Mouse (Mus musculus): Measurements from ENCODE around the gene Kcnip2.
A peak's percentile ranks its signal among the peaks of the same experiment; 100 is the strongest.

Kcnip2 gene

DNA sequence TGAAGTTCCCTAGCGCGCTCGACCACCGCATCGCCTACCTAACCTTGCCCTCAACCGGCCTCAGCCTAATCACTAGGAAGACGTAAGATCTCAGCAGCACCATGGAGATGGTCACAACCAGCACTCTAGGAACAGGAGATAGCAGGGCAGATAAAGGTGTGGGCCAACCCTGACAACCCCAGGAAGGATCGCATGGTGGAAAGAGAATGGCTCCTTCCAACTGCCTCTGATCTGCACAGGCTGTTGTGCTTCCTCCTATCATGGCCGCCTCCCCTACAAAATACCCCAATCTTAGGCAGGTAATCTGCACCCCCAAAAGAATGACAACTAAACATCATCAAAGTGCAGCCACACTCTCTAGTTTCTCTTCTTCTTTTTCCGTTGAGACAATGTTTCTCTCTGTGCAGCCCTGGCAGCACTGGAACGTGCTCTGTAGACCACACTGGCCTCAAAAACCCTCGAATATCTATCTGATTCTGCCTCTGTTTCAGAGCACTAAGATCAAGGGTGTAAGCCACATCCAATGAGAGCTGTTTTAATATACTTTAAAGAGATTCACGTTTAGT lies 35.4 kb downstream of the Kcnip2 start:
- no peak for DNase-seq (ENCODE audit: low read depth)

DNA sequence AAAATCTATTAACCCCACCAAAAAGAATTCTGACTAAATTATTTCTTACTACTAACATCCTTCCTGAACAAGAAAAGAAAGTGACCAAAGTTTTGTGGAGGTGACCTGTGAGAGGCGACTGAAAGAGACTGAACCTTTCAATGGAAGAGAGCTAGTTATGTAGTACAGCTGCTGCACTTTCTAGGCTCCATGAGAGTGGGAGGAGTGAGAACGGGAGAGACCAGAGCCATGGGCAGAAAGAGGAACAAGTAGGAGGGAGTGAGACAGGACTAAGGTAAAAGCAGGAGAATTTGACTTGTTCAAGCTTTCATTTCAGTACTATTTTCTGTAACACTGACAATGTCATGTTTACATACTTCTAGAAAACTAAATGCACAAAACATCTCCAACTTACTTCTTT lies 40.4 kb downstream of the Kcnip2 start:
- DNase-seq (ENCODE audit: low read depth) = no peak

DNA sequence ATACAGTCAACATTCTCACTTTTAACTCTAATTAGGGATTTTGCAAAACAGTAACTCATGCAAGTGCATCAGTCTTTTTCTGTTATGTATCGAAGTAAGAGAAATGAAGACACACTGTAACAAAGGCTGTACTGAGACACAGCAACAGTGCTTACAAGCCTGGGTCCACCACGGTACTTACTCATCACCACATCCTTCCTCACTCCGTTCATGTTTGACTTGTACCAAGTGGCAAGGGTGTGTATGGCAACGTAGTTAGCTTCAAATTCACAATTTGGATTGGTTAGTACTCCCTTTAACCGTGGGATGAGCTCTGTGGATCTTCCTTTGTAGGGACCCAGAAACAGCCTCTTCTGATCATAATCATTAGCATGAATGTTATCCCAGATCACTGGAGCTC lies 44.4 kb downstream of the Kcnip2 start:
- no peak for DNase-seq (ENCODE audit: low read depth)

DNA sequence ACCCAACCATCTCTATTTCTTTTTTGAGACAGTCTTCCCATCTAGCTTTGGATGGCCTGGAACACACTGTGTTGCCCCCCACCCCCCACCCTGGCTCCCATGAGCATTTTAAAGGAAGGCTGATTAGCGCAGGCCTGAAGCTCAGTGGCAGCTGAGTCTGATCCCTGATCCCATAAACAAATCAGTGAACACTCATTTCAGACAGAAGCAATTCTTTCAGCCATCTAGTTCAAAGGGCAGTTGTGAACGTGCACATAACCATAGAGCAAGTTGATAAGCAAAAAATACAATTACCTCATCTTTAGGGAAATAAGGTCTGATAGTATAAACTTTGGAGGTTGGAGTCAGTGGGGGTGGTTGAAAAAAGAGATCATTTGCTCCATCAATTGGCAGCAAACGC lies 55.1 kb downstream of the Kcnip2 start:
- no peak for DNase-seq (ENCODE audit: low read depth)

DNA sequence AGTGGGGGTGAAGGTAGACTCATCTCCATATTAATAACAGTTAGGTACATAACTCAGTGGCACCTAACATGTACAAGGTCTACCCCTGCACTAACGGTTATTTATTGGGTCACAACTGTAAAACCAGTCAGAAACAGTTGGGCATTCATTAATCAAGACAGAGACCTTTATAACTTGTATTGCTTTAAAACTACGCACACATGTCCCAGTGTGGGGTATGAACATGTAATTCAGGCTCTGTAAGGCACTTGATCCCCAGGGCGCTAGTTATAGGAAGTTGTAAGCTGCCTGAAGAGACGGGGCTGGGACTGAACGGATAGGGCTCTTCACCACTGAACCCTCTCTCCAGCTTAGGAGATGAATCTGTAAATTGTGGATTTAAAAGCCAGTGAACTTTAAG lies 57.2 kb downstream of the Kcnip2 start:
- no peak for DNase-seq (ENCODE audit: low read depth)

DNA sequence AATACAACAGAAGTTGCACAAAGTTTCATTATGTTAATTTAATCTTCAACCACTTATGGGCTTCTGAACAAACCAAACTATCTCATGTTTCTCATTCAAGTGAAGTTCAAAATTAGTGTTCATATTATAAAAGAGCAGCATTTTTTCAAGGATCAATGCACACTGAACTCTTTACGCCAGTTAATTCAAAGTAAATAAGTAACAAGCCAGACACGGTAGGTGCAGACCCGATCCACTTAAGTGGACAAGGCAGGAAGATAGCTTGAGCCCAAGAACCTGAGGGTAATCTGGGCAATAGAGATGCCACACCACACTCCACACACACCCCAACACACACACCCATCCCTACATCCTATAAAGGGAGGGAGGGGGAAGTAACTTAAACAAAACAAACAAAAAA lies 62.3 kb downstream of the Kcnip2 start:
- DNase-seq (ENCODE audit: low read depth) = no peak

DNA sequence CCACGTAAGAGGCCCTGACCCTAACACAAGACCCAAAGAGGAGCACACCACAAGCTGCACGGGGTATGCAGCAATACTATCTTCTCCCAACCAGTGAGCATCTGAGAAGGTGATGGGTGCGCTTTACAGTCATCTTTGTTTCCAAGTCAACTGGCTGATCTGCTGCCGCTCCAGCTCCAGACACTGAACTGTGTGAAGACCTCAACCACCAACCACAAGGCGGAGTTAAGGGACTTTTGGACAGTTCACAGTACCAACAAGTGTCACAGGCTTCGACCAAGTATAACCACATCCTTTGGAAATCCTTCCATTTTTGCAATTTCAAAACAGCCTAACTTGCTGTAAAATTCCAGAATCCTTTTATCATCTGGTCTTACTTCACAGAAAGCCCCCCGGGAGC lies 64.0 kb downstream of the Kcnip2 start:
- no peak for DNase-seq (ENCODE audit: low read depth)

DNA sequence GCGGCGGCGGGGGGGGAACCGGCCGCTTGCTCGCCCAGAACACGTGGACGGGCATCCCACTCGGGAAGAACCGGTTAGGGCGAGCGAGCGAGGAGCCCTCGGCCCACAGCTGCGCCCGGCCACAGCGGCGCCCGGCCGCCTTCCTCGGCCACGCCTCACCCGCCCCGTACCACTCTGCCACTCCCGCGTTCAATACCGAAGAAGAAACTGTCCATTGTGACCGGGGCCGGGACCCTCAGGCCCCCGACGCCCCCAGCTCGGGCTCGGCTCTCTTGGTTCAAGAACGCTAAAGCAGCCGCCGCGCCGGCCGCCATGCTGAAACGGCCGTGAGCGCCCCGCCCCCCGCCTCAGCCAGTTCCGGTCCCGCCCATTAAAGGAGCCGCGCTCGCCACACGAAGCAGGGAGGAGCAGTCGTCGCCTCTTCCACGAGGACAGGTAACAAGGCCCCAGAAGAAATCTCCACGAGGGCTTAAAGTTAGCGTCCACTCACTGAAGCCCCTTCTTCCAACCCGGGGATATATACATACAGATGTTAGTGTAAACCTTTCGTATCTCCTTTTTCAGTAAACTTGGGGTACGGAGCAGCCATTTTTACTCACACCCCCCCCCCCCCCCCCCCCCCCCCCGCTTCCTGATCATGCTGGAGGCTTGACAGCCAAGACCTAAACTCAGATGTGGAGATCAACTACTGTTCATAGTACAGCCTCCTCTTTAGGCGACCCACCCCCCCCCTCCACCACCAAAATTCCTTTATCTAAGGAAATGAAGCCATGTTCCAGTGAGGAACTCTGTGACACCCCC lies 66.4 kb downstream of the Kcnip2 start, which contains the start of gene Npm3:
Gene Npm3, minus strand, starts transcription at position 349 of the 801 bp plus-strand sequence.
- peak; percentile 94 for DNase-seq (ENCODE audit: low read depth)

DNA sequence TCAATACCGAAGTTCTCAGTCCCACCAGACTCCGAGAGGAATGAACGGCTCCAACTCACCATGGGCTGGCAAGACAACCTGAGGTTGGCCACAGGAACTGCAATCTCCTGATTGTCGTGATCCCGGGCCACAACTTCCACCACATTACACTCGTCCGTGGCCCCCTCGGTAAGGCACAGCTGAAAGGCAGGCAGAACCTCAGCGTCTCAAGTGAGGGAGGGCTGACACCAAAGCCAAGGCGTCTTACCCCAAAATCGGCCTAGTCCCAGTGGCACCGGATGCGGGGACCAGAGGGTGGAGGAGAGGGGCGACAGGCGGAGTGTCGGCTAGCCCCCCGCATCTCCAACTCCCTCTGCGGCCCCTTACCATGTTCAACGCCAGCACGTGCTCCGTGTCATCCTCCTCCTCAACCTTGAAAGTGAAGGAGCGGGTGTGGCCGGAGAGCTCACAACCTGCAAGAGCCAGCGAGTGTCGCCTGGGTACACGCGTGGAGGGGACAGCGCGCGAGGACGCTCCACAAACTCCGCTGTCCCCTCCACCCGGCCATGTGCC lies 67.1 kb downstream of the Kcnip2 start:
- DNase-seq (ENCODE audit: low read depth) = peak; percentile 26

DNA sequence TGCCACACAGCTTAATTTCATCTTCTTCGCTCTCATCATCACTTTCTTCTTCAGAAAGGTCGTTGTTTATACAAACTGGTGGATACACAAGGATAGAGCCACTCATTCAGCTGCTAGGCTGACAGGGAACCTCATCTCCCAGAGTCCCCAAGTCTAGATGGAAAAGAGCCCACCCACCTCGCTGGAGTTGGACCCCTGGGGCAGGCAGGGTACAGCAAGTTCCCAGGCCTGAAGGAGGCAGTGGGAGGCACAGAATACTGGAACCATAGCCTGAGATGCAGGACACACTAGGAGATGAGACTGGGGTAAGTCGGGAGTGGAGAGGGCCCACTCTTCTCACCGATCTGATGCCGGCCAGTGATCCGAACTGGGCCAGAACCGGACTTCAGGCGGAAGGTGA lies 67.7 kb downstream of the Kcnip2 start:
- DNase-seq (ENCODE audit: low read depth) = no peak

DNA sequence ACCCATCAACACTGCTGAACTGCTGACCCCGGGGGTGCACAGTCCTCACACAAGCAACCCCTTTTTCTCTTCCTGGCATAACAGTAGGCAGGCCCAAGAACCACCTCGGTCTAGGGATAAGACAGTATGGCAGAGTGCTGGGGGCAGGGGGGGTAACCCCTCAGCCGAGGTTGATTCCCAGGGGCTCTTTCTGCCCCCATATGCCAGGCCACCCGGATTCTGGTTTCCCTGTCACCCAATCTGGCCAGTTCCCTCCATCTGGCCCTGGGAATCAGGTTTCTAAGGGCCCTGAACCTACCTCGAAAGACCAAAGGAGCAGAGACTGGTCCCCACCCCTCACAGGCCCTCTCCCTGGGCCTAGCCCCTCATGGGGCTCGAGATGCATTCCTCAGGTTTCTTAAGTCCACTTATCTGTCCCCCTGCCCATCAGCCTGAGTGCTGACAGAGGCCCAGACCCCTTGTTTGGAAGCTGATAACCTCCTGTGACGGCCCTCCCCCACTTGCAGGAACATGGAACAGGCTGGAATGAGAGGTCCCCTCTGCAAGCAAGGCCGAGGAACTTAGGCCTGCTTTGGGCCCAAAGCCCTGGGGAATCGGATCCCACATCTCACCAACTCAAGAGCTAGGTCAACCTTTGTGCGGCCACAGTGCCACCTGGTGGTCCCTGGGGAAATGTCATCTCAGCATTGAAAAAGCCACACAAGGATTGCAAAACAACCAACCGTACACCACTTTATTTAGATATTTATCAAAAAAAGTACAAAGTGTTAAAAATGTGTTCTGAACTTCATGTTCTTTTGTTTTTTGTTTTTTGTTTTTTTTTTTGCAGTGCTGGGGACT lies 68.6 kb downstream of the Kcnip2 start:
- DNase-seq (ENCODE audit: low read depth) = peak; percentile 96

DNA sequence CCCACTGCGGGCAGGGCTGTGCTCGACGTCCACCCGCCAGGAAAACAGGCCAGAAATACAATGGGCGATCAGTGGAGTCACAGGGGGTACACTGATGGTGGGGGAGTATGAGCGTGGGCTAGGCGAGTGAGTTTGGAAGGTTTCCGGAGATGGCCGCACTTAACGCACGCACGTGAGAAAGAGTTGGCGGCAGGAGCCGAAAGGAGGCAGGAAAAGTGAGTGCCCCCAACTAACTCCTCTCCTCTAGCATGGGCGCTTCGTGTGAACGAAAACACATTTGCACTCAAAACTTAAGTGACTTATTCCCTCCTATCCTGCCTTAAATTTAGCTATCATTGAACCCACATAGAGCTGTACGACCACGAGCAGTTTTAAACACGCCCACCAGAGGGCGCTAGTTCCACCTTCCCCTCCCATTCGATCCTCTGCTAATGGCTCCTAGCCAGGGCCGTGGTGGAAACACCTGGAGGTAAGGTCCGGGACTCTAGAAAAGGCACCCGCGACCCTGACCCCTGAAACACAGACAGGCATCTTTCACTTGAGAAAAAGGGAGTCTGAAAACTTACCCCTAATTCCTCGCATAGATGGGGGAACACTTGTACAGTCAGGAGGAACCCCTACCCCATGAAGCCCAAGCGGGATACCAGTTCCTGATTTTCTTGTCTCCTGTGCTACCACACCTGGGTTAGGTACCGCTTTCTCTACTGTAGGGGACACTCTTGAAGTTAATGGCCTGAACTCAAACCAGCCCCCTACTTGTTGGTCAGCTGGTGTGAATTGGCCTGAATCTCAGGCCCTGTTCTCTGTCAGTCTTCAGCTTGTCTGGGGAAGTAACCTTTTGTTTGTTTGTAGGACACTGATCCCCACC lies 69.5 kb downstream of the Kcnip2 start:
- peak; percentile 90 for DNase-seq (ENCODE audit: low read depth)

DNA sequence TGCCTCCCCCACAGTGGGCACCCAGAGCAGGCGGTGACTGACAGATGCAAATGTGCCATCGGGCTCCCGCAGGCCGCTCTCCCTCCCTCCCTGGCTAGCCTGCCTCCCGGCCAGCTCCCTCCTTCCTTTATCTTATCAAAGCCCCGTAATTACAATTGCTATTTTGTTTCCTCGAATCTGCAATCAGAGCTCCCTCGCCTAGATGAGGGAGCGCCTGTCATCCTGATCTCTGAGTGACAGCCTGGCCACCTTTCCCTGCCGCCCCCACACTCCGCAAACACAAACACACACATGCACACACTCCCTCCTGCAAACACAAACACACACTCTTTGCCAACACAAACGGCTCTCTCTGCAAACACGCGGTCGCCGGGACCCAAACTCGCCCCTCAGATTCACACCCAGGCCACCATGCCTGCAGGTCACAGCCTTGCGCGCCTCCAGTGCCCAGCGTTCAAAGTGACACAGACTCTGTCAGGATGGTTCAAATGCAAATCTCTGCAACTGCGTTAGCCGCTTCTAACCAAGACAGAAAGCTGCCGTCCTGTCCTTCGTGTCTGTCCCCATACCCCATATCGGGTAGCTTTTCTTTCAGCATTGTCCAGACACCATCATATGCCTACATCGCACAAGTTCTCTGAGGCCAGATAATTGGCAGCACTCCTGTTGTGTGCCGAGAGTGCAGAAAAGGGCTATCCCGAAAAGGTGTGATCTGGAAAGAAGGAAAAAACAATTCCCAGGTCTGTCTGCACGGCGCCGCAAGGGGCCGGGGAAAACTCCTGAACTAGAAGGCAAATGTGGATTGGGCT lies 70.3 kb downstream of the Kcnip2 start:
- no peak for DNase-seq (ENCODE audit: low read depth)

DNA sequence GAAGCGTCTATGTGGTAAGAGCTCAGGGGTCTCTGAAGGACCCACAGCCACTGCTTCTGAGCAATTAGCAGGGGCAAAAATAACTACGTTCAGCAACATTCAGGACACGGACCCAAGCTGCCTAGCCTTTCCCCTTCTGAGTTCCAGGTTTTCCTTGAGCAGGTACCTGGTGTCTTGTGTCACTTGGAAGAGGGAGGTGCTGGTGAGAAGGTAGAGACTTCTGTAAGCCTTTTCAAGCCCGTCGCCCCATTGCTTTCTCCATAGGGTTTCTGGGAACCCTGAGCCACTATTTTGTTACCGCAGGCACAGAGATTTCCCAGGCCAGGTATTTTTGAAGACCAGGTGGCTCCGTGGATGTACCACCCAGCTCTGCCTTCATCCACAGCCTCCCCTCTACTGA lies 72.2 kb downstream of the Kcnip2 start:
- DNase-seq (ENCODE audit: low read depth) = no peak

DNA sequence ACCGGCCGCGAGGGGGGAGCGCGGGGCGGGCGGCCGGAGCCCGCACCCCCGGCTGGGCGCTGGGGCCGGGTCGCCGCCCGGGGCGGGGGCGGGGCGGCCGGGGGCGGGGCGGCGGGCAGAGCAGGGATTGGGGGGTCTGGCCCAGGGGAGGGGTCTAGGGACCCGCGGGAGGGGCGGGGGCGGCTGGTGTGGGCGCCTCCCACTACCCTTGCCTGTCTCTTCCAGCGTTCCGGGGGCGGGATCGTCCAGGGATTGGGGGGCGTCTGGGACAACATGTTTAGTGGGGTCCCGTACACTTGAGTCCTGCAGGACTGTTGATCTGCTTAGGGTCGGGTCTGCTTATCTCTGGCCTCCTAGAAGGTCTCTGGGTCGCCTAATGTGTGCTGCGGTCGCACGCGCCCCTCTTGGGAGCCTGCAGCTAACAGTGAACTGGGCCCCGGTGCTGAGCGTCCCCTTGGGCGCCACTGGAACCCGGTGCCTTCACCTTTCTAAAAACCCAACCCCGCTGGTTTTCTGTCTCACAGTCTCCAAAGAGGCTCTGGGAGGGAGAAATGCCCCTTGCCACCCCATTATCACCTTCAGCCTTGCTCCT lies 72.8 kb downstream of the Kcnip2 start:
- DNase-seq (ENCODE audit: low read depth) = no peak

DNA sequence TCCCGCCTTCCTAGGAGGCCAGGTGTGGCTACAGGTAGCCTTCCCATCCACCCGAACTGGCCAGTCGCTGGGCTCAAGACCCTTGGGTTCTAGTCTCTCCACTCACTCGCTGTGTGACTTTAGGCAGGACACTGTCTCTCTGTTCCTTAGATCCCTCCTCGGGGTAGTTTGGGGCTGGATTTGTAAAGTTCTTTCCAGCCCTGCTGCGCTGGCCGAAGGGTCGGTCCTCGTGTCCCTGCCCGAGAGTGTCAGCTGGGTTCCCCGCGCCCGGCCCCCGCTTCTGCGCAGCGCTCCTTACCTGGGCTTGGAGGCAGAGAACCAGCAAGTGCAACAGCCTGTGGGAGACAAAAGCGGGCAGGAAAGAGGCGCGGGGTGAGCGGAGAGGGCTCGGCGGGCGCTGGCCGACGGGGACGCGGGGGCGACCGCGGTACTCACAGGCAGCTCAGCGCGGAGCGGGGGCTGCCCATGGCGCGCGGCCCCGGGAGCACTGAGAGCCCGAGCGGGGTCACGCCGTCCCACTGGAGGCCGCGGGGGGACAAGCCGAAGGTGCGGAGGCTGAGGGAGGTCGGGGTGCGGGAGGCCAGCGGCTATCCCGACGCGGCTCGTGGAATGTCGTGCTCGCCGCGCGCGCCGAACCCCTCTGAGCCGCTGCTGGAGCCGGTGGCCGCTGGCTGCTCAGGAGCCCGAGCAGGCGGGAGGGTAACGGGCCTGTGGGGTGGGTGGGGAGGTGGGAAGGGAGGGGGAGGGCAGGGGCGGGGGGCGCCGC lies 73.5 kb downstream of the Kcnip2 start, which contains the start of gene Fgf8:
Gene Fgf8, minus strand, starts transcription at position 698 of the 766 bp plus-strand sequence.
- DNase-seq (ENCODE audit: low read depth) = no peak
